Mouse (Mus musculus): ENCODE measurements around the gene Zmym2. TPM values are rescaled to one million over a fixed set of nuclear protein-coding genes. Genes with fewer than 3 reads are reported as not detected.
"Not testable (repeated sequence)": the region's sequence is repeated elsewhere in the genome, so short reads cannot be mapped to it uniquely, and the experiment has no call there.

Gene Zmym2
- polyA plus RNA-seq, 1 experiment from 2014 or later: 68.5 TPM

DNA sequence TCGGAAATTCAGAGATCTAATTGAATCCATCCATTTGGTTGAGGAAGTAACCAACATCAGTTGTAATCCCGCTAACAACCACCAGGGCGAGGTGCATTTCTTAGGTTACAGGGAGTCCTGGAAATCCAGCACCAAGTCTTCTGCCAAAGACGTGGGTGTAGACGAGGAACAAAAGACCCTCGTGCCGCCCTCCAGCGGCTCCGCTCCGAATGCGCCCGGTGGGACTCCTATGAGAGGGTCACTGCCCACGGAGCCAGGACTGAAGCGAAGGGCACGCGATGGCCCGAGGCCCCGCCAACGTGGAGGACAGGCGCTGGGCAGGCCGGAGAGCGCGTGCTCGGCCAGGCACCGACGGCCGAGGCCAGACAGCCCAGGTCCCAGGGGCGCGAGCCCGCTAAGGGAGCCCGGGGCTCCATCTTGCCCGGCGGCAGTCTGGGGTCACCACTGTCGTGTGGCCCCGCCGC is 1.1 kb upstream of the Zmym2 start:
- H3K4me2 ChIP-seq (replicated peaks): peak overlapping the region; percentile 66
- peak overlapping the region; percentile 88 for H3K27ac ChIP-seq
- H3K9ac ChIP-seq: peak overlapping the region; percentile 64
- H3K9me3 ChIP-seq: no peaks in the 10 kb centered on the region
- under 1% methylated on average over 34 of the region's 36 CpGs for WGBS
- ATAC-seq (ENCODE audit: insufficient number of reproducible peaks, insufficient read depth, low FRiP score, low TSS enrichment): peak; percentile 26; the same call in 1 of the 2 replicates
- peaks cover 12% of the 10 kb centered on the region for H3K4me1 ChIP-seq
- H3K27me3 ChIP-seq: no peaks in the 10 kb centered on the region
- H3K36me3 ChIP-seq: peaks cover 8% of the 10 kb centered on the region
- peak overlapping the region; percentile 54 for H3K4me3 ChIP-seq

GRCm38 (mm10) chr14:56885986-56886593 is 363 bp upstream of the Zmym2 start:
- Histone ChIP-seq H3K27ac (peak overlapping the region; percentile 91), H3K4me3 (peak overlapping the region; percentile 54), H3K9ac (peak overlapping the region; percentile 68), H3K4me2 (replicated peaks) (peak overlapping the region; percentile 66), H3K36me3 (peaks cover 14% of the 10 kb centered on the region), H3K4me1 (peaks cover 13% of the 10 kb centered on the region)
- under 1% methylated on average over 25 of the region's 69 CpGs for WGBS
- ATAC-seq (ENCODE audit: insufficient number of reproducible peaks, insufficient read depth, low FRiP score, low TSS enrichment): peak; percentile 97
- H3K27me3 ChIP-seq, H3K9me3 ChIP-seq: not testable (repeated sequence)

DNA sequence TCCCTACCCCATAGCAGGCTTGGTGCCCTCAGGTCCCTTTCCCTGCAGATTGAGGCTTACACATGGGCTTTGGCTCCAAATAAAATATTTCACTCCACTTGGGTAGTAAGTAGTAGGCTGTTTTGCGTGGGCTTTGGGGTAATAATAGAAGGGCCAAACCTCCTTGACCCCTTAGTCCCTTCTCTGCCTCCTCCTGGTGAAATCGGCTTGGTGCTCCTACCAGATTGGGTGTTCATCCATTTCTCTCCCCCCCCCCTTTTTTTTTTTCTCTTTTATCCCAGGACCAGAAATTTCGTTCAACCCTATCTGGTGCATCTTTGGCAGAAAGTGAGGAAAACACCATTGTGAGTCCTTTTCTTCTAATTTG is 1.0 kb downstream of the Zmym2 start:
- peak overlapping the region; percentile 76 for H3K4me3 ChIP-seq
- H3K27ac ChIP-seq: peak overlapping the region; percentile 99
- H3K4me1 ChIP-seq: peaks cover 13% of the 10 kb centered on the region
- H3K9me3 ChIP-seq: no peaks in the 10 kb centered on the region
- H3K9ac ChIP-seq: peak overlapping the region; percentile 83
- WGBS: 1% methylated on average over 3 of the region's 3 CpGs
- no peaks in the 10 kb centered on the region for H3K27me3 ChIP-seq
- H3K4me2 ChIP-seq (replicated peaks): peak overlapping the region; percentile 68
- peaks cover 19% of the 10 kb centered on the region for H3K36me3 ChIP-seq
- ATAC-seq (ENCODE audit: insufficient number of reproducible peaks, insufficient read depth, low FRiP score, low TSS enrichment): no peak

GRCm38 (mm10) chr14:56887887-56888286 is 1.4 kb downstream of the Zmym2 start:
- no peak for ATAC-seq (ENCODE audit: insufficient number of reproducible peaks, insufficient read depth, low FRiP score, low TSS enrichment)
- no peaks in the 10 kb centered on the region for H3K27me3 ChIP-seq
- peak overlapping the region; percentile 68 for H3K4me2 ChIP-seq (replicated peaks)
- H3K27ac ChIP-seq: peak overlapping the region; percentile 99
- H3K36me3 ChIP-seq: peaks cover 21% of the 10 kb centered on the region
- peak overlapping the region; percentile 76 for H3K4me3 ChIP-seq
- peak overlapping the region; percentile 83; the same call in 1 of the 2 replicates for H3K9ac ChIP-seq
- WGBS: 0% methylated on average over 9 of the region's 9 CpGs
- H3K9me3 ChIP-seq: no peaks in the 10 kb centered on the region
- peaks cover 13% of the 10 kb centered on the region for H3K4me1 ChIP-seq

DNA sequence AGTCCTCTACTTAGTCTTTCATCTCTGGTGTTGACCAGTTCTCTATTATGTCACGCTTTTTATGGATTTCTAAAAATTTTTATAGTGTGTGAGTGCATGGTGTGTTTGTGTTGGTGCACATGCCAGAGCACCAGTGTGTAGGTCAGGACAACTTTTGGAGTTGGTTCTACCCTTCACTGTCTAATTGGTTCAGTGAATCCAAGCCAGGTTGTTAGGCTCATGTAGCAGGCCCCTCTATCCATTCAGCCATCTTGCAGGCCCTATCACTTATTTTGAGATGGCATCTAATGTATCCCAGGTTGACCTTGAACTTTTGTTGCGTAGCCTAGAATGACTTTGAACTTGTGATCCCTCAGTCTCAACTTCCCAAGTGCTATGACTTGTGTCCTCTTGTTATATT is 2.0 kb downstream of the Zmym2 start:
- Histone ChIP-seq H3K4me2 (replicated peaks) (peak overlapping the region; percentile 68), H3K4me1 (peaks cover 13% of the 10 kb centered on the region), H3K9ac (no peak overlapping the region), H3K4me3 (peak overlapping the region; percentile 76), H3K9me3 (no peaks in the 10 kb centered on the region), H3K36me3 (peaks cover 26% of the 10 kb centered on the region), H3K27me3 (no peaks in the 10 kb centered on the region), H3K27ac (no peak overlapping the region)
- WGBS: 76% methylated on average over 2 of the region's 2 CpGs
- no peak for ATAC-seq (ENCODE audit: insufficient number of reproducible peaks, insufficient read depth, low FRiP score, low TSS enrichment)

GRCm38 (mm10) chr14:56894417-56894816 is 8.0 kb downstream of the Zmym2 start:
- Histone ChIP-seq H3K4me1 (peaks cover 4% of the 10 kb centered on the region; the same call in 1 of the 2 replicates), H3K9me3 (no peaks in the 10 kb centered on the region), H3K4me2 (replicated peaks) (no peak overlapping the region), H3K36me3 (peaks cover 51% of the 10 kb centered on the region), H3K4me3 (no peak overlapping the region), H3K9ac (no peak overlapping the region), H3K27ac (no peak overlapping the region), H3K27me3 (no peaks in the 10 kb centered on the region)
- WGBS: 86% methylated on average over 2 of the region's 2 CpGs
- ATAC-seq (ENCODE audit: insufficient number of reproducible peaks, insufficient read depth, low FRiP score, low TSS enrichment): no peak

DNA sequence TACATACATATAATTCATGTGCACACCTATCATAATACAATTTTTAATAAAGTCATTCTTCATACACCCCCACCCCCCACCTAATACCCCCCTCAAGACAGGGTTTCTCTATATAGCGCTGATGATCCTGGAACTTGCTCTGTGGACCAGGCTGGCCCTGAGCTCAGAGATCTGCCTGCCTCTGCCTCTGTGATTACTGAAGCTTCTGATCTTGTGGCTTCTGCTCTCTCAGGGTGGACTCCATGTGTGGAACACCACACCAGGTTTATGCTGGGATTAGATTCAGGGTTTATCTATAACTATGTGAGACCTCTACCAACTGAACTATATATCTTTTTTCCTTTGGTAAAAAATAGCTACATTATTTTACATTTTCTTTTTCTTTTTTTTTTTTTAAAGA is 10.1 kb downstream of the Zmym2 start:
- WGBS: 93% methylated on average over 1 of the region's 1 CpGs
- H3K4me1 ChIP-seq: no peaks in the 10 kb centered on the region
- H3K9me3 ChIP-seq: no peaks in the 10 kb centered on the region
- no peak for ATAC-seq (ENCODE audit: insufficient number of reproducible peaks, insufficient read depth, low FRiP score, low TSS enrichment)
- no peak overlapping the region for H3K4me3 ChIP-seq
- peaks cover 39% of the 10 kb centered on the region for H3K36me3 ChIP-seq
- no peak overlapping the region for H3K4me2 ChIP-seq (replicated peaks)
- H3K27ac ChIP-seq: no peak overlapping the region
- H3K27me3 ChIP-seq: no peaks in the 10 kb centered on the region
- no peak overlapping the region for H3K9ac ChIP-seq

DNA sequence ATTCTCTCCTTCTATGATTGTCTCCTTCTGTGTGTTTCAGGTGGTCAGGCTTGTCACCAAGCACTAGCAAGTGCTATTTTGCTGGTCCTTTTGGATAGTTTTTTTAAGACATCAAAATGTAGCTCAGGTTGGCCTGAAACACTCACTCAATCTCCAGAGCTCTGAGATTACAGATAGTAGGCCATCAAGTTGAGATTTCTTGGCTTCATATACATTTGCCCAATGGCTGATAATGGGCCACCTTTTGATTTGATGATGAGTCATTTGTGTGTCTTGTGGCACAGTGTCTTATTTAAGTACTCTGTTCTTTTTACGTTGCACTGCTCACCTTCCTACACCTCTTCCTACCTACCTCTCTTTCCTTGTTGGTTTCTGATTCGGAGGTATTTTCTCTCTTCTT is 11.0 kb downstream of the Zmym2 start:
- no peaks in the 10 kb centered on the region for H3K4me1 ChIP-seq
- H3K4me2 ChIP-seq (replicated peaks): no peak overlapping the region
- 93% methylated on average over 2 of the region's 2 CpGs for WGBS
- ATAC-seq (ENCODE audit: insufficient number of reproducible peaks, insufficient read depth, low FRiP score, low TSS enrichment): no peak
- H3K27me3 ChIP-seq: no peaks in the 10 kb centered on the region
- H3K4me3 ChIP-seq: no peak overlapping the region
- H3K27ac ChIP-seq: no peak overlapping the region
- no peak overlapping the region for H3K9ac ChIP-seq
- H3K36me3 ChIP-seq: peaks cover 38% of the 10 kb centered on the region
- H3K9me3 ChIP-seq: no peaks in the 10 kb centered on the region

GRCm38 (mm10) chr14:56899656-56900055 is 13.2 kb downstream of the Zmym2 start:
- no peak overlapping the region for H3K4me3 ChIP-seq
- H3K9ac ChIP-seq: no peak overlapping the region
- no peak for ATAC-seq (ENCODE audit: insufficient number of reproducible peaks, insufficient read depth, low FRiP score, low TSS enrichment)
- H3K27ac ChIP-seq: no peak overlapping the region
- H3K4me1 ChIP-seq: no peaks in the 10 kb centered on the region
- no peaks in the 10 kb centered on the region for H3K27me3 ChIP-seq
- H3K36me3 ChIP-seq: peaks cover 31% of the 10 kb centered on the region
- H3K4me2 ChIP-seq (replicated peaks): no peak overlapping the region
- no peaks in the 10 kb centered on the region for H3K9me3 ChIP-seq

DNA sequence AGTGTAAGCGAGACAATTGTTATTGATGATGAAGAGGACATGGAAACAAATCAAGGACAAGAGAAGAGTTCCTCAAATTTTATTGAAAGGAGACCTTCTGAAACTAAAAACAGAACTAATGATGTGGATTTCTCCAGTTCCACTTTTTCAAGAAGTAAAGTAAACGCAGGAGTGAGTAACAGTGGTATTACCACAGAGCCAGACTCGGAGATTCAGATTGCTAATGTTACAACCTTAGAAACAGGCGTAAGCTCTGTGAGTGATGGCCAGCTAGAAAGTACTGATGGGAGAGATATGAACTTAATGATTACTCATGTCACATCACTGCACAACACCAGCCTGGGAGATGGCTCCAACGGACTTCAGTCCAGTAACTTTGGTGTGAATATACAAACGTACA is 16.6 kb downstream of the Zmym2 start:
- peaks cover 30% of the 10 kb centered on the region for H3K36me3 ChIP-seq
- no peaks in the 10 kb centered on the region for H3K27me3 ChIP-seq
- ATAC-seq (ENCODE audit: insufficient number of reproducible peaks, insufficient read depth, low FRiP score, low TSS enrichment): no peak
- no peak overlapping the region for H3K4me2 ChIP-seq (replicated peaks)
- no peak overlapping the region for H3K9ac ChIP-seq
- H3K27ac ChIP-seq: no peak overlapping the region
- no peaks in the 10 kb centered on the region for H3K4me1 ChIP-seq
- 91% methylated on average over 6 of the region's 6 CpGs for WGBS
- no peak overlapping the region for H3K4me3 ChIP-seq
- H3K9me3 ChIP-seq: no peaks in the 10 kb centered on the region

- no peak for ATAC-seq (ENCODE audit: insufficient number of reproducible peaks, insufficient read depth, low FRiP score, low TSS enrichment)
- no peak overlapping the region for H3K27ac ChIP-seq
- no peak overlapping the region for H3K9ac ChIP-seq
- no peak overlapping the region for H3K4me3 ChIP-seq
- H3K4me1 ChIP-seq: no peaks in the 10 kb centered on the region
- WGBS: 92% methylated on average over 1 of the region's 1 CpGs
- H3K9me3 ChIP-seq: no peaks in the 10 kb centered on the region
- no peaks in the 10 kb centered on the region for H3K27me3 ChIP-seq
- H3K4me2 ChIP-seq (replicated peaks): no peak overlapping the region
- H3K36me3 ChIP-seq: peaks cover 24% of the 10 kb centered on the region
Measured at GRCm38 (mm10) chr14:56905696-56906095, 19.2 kb downstream of the Zmym2 start.

DNA sequence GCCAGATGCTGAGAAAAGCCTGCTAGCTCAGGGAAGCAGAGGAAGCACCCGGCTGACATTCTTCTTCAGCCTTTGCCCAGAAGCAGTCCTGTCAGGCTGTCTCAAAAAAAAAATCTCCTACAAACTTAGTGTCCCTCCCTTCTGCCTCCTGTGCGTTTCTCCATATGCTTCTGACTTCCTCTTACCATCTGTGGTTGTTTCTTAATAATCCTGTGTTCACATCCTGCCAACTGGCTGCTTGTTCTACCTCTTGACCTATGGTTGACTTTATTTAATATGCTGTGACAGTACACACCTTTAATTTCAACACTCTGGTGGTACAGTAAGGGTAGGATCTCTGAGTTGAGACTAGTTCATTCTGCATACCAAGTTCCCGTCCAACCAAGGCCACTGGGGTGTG is 32.1 kb downstream of the Zmym2 start:
- no peak overlapping the region for H3K27ac ChIP-seq
- 83% methylated on average over 3 of the region's 3 CpGs for WGBS
- peaks cover 37% of the 10 kb centered on the region for H3K36me3 ChIP-seq
- no peak overlapping the region for H3K9ac ChIP-seq
- H3K9me3 ChIP-seq: no peaks in the 10 kb centered on the region
- H3K4me2 ChIP-seq (replicated peaks): no peak overlapping the region
- H3K4me3 ChIP-seq: no peak overlapping the region
- no peaks in the 10 kb centered on the region for H3K4me1 ChIP-seq
- H3K27me3 ChIP-seq: no peaks in the 10 kb centered on the region
- no peak for ATAC-seq (ENCODE audit: insufficient number of reproducible peaks, insufficient read depth, low FRiP score, low TSS enrichment)
